Comparison of ENCODE assay signal across 8 mouse cellular contexts in genomic region chr8:46618639-46619320, GRCm38 (mm10). TPM values are rescaled to one million over a fixed set of nuclear protein-coding genes. Genes with fewer than 3 reads are reported as not detected.
DNase-seq lines count a peak whose midpoint lies in the region; ATAC-seq lines count a peak whose summit lies in the region.

No protein-coding gene starts in this region.

- no peaks in the 10 kb centered on the region for H3K36me3 ChIP-seq in heart, embryonic 10.5 days
- no peaks in the 10 kb centered on the region for H3K36me3 ChIP-seq in hindbrain, embryonic 16.5 days (ENCODE audit: control insufficient read depth, insufficient read depth, low read length)
- no peaks in the 10 kb centered on the region for H3K36me3 ChIP-seq in midbrain, embryonic 12.5 days

- H3K4me2 ChIP-seq in hindbrain, embryonic 16.5 days (ENCODE audit: low read length): peak overlapping the region; percentile 89
- H3K4me2 ChIP-seq in midbrain, embryonic 12.5 days (replicated peaks): peak overlapping the region; percentile 96

- peak overlapping the region; percentile 92 for H3K9ac ChIP-seq in hindbrain, embryonic 16.5 days (ENCODE audit: low read depth, low read length)
- peak overlapping the region; percentile 93 for H3K9ac ChIP-seq in midbrain, embryonic 12.5 days (replicated peaks)

- intact Hi-C loops in heart, postnatal 25 days (cut with DNase I): no loop called here

- peaks cover 19% of the 10 kb centered on the region for H3K4me1 ChIP-seq in heart, embryonic 10.5 days
- peaks cover 3% of the 10 kb centered on the region; the same call in 1 of the 2 replicates for H3K4me1 ChIP-seq in brown adipose tissue, adult 24 weeks (ENCODE audit: control insufficient read depth, insufficient read depth, insufficient read length, low read length)
- peaks cover 13% of the 10 kb centered on the region for H3K4me1 ChIP-seq in hindbrain, embryonic 16.5 days (ENCODE audit: control insufficient read depth, insufficient read depth, low read depth, low read length)
- peaks cover 20% of the 10 kb centered on the region for H3K4me1 ChIP-seq in midbrain, embryonic 12.5 days

- no peak for ATAC-seq in hindbrain, embryonic 16.5 days
- no peak for ATAC-seq in midbrain, embryonic 12.5 days (ENCODE audit: low FRiP score, low read depth)

- H3K27ac ChIP-seq in heart, embryonic 10.5 days: peak overlapping the region; percentile 89
- H3K27ac ChIP-seq in brown adipose tissue, adult 24 weeks (replicated peaks; ENCODE audit: low read depth, low read length): no peak overlapping the region
- no peak overlapping the region for H3K27ac ChIP-seq in hindbrain, embryonic 16.5 days (ENCODE audit: low read depth, low read length)
- no peak overlapping the region; the same call in 1 of the 2 replicates for H3K27ac ChIP-seq in midbrain, embryonic 12.5 days (replicated peaks)

- 7% methylated on average over 10 of the region's 10 CpGs for WGBS in heart, embryonic 10.5 days
- 2% methylated on average over 10 of the region's 10 CpGs for WGBS in hindbrain, embryonic 16.5 days
- WGBS in midbrain, embryonic 12.5 days: 3% methylated on average over 10 of the region's 10 CpGs

- no peaks in the 10 kb centered on the region for H3K27me3 ChIP-seq in heart, embryonic 10.5 days (ENCODE audit: insufficient read depth, poor library complexity, severe bottlenecking)
- no peaks in the 10 kb centered on the region for H3K27me3 ChIP-seq in hindbrain, embryonic 16.5 days (replicated peaks; ENCODE audit: control insufficient read depth, insufficient read depth, low read length)
- H3K27me3 ChIP-seq in midbrain, embryonic 12.5 days: no peaks in the 10 kb centered on the region

- H3K9me3 ChIP-seq in heart, embryonic 10.5 days: no peaks in the 10 kb centered on the region
- no peaks in the 10 kb centered on the region for H3K9me3 ChIP-seq in hindbrain, embryonic 16.5 days (ENCODE audit: control insufficient read depth, low read length)
- no peaks in the 10 kb centered on the region for H3K9me3 ChIP-seq in midbrain, embryonic 12.5 days

- H3K4me3 ChIP-seq in heart, embryonic 10.5 days: peak overlapping the region; percentile 88
- H3K4me3 ChIP-seq in brown adipose tissue, adult 24 weeks (ENCODE audit: insufficient read depth, low read depth, low read length): peak overlapping the region; percentile 91
- H3K4me3 ChIP-seq in hindbrain, embryonic 16.5 days (ENCODE audit: low read length): peak overlapping the region; percentile 89
- peak overlapping the region; percentile 82 for H3K4me3 ChIP-seq in midbrain, embryonic 12.5 days

- no peak for DNase-seq in heart, embryonic 10.5 days (ENCODE audit: low spot score)
- DNase-seq in heart, postnatal 25 days (ENCODE audit: low spot score): no peak
- DNase-seq in frontal cortex, adult 2 months (ENCODE audit: extremely low spot score in 1 of 2, low spot score in 1 of 2): no peak
- DNase-seq in right cerebral cortex, postnatal 10 days (ENCODE audit: low spot score in 2 of 2): no peak
- DNase-seq in adrenal gland, postnatal 14 days: no peak

RNA-seq across cellular contexts. Expression of gene Casp3, which starts 1.7 kb away (rescaled TPM):
- 63.7 and 73.3 TPM in 2 replicates for polyA plus RNA-seq in heart, embryonic 10.5 days (2016; fragmentation: Nextera tagmentation; extraction: Ambion mirVana)
- 1 to 10 TPM; 4.0 to 4.4 TPM for total RNA-seq in heart, postnatal 25 days (2021)
- 21.4 and 24.5 TPM in 2 replicates for polyA plus RNA-seq in brown adipose tissue, adult 24 weeks (2012; ENCODE audit: insufficient read depth, insufficient read length, missing spikeins)
- polyA plus RNA-seq in hindbrain, embryonic 16.5 days (2015; fragmentation: Nextera tagmentation; extraction: Ambion mirVana): 213 and 225 TPM in 2 replicates
- polyA plus RNA-seq in midbrain, embryonic 12.5 days (2016; fragmentation: Nextera tagmentation; extraction: Ambion mirVana): 166 and 168 TPM in 2 replicates
- polyA plus RNA-seq in frontal cortex, adult 2 months (2012; rRNA removed): 22.5 and 24.7 TPM in 2 replicates
- 18.6 and 20.2 TPM in 2 replicates for total RNA-seq in adrenal gland, postnatal 14 days (2021)

RNA-seq across cellular contexts. Expression of gene Primpol, which starts 1.8 kb away (rescaled TPM):
- polyA plus RNA-seq in heart, embryonic 10.5 days (2016; fragmentation: Nextera tagmentation; extraction: Ambion mirVana): 10.2 and 11.8 TPM in 2 replicates
- 1 to 10 TPM; 1.9 to 2.4 TPM for total RNA-seq in heart, postnatal 25 days (2021)
- 4.8 and 6.5 TPM in 2 replicates for polyA plus RNA-seq in brown adipose tissue, adult 24 weeks (2012; ENCODE audit: insufficient read depth, insufficient read length, missing spikeins)
- polyA plus RNA-seq in hindbrain, embryonic 16.5 days (2015; fragmentation: Nextera tagmentation; extraction: Ambion mirVana): 6.5 and 9.3 TPM in 2 replicates
- 9.7 and 13.4 TPM in 2 replicates for polyA plus RNA-seq in midbrain, embryonic 12.5 days (2016; fragmentation: Nextera tagmentation; extraction: Ambion mirVana)
- 2.4 and 2.7 TPM in 2 replicates for polyA plus RNA-seq in frontal cortex, adult 2 months (2012; rRNA removed)
- total RNA-seq in adrenal gland, postnatal 14 days (2021): 10.5 and 13.3 TPM in 2 replicates
